Mouse (Mus musculus) effector memory CD4-positive, alpha-beta T cell, adult 7 months (primary cell): ENCODE results near the gene Vmn2r52. TPM values are rescaled to one million over a fixed set of nuclear protein-coding genes. Genes with fewer than 3 reads are reported as not detected.

Experiments used
- polyA plus RNA-seq: library from polyadenylated mRNA; unstranded; fragments of 100-300 nt; shearing (Covaris generic); gene quantifications from one replicate; pipeline ENCODE4 v1.2.1, GENCODE M21; 2017

Vmn2r52 gene
- 0.10 TPM for polyA plus RNA-seq

GRCm38 (mm10) chr7:10176473-10176872 lies at the start of gene Vmn2r52:
TSS of gene Vmn2r52 (minus strand) at chr7:10176573.

GRCm38 (mm10) chr7:10105641-10106040 lies 70.7 kb downstream of the Vmn2r52 start, which contains the start of gene Vmn2r51:
TSS of gene Vmn2r51 (minus strand) at chr7:10105741.

Other genes with a start within 250 kb of the Vmn2r52 start
- gene Vmn2r48, start 223.0 kb downstream of the Vmn2r52 start, polyA plus RNA-seq: not detected
- not detected for gene Vmn2r49, start 184.3 kb downstream of the Vmn2r52 start, polyA plus RNA-seq
- not detected for gene Vmn2r50, start 123.3 kb downstream of the Vmn2r52 start, polyA plus RNA-seq
- gene Vmn2r51, start 70.8 kb downstream of the Vmn2r52 start, polyA plus RNA-seq: 0.17 TPM
- gene Vmn1r66, start 101.4 kb upstream of the Vmn2r52 start, polyA plus RNA-seq: not detected